Mouse (Mus musculus) splenic B cell, adult 2 months (primary cell): ENCODE data around the gene Zfp866.

Experiments
- DNase-seq: peaks from one replicate; pipeline ENCODE4 v3.0.0-alpha.2; 2011; ENCODE audit warnings: low read depth, low spot score
- H3K27me3 ChIP-seq: 2 replicates; pipeline ENCODE4 v1.6.1; 2012; ENCODE audit warnings: mild to moderate bottlenecking, low read length, moderate library complexity, mixed read lengths; ENCODE audit not compliant: control insufficient read depth, poor library complexity, insufficient read depth, severe bottlenecking
- H3K36me3 ChIP-seq: 2 replicates; pipeline ENCODE4 v1.6.1; 2012; ENCODE audit warnings: mild to moderate bottlenecking, low read length, moderate library complexity, mixed read lengths; ENCODE audit not compliant: control insufficient read depth, poor library complexity, insufficient read depth, severe bottlenecking

Zfp866 gene

DNA sequence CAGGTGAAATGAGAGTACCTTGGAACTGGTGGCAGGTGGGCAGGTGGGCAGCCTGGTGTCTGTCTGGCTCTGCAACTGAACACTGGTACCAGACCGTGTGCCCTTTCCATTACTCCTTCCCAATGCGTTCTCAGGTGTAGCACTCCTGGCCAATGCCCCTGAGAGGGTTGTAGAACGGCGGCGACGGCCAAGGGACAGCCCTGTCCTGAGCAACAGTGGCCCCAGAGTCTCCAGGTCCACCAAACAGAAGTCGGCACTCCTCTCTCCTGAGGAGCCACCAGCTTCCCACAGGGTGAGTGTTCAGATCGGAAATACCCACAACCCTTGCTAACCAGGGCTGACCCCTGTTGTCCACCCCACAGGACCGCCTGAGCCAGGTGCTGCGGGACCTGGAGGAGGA lies 14.1 kb upstream of the Zfp866 start:
- no peak for DNase-seq
- H3K27me3 ChIP-seq = no peaks in the 10 kb centered on the region

GRCm38 (mm10) chr8:69804537-69804936 lies 13.6 kb upstream of the Zfp866 start:
- Histone ChIP-seq H3K36me3 (peaks cover 5% of the 10 kb centered on the region), H3K27me3 (no peaks in the 10 kb centered on the region)
- no peak for DNase-seq

More for the DNA sequence above, 14.1 kb upstream of the Zfp866 start:
- H3K36me3 ChIP-seq = peaks cover 6% of the 10 kb centered on the region

DNA sequence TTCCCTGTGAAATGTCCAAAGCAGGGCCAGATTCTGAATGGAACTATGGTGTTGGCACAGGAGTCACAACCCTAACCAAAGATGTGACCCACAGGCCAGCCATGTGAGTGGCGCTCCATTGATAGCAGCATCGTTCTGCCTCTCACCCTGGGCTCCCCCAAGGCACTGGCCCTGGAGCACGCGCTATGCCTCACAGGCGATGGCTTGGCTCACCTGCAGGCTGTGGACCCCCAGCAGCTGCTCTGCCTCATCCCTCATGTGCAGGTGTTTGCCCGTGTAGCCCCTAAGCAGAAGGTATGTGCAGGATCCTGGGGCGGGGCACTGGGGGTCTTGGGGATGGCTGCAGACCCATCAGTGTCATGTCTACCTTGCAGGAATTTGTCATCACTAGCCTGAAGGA lies 12.4 kb upstream of the Zfp866 start:
- DNase-seq = no peak
- Histone ChIP-seq H3K27me3 (no peaks in the 10 kb centered on the region), H3K36me3 (peaks cover 13% of the 10 kb centered on the region)

- no peaks in the 10 kb centered on the region for H3K27me3 ChIP-seq
- no peak for DNase-seq
- H3K36me3 ChIP-seq = peaks cover 15% of the 10 kb centered on the region
These were observed 11.2 kb upstream of the Zfp866 start for GRCm38 (mm10) chr8:69802216-69802615.

- no peak for DNase-seq
- no peaks in the 10 kb centered on the region for H3K27me3 ChIP-seq
- peaks cover 15% of the 10 kb centered on the region for H3K36me3 ChIP-seq
These were observed 10.8 kb upstream of the Zfp866 start for GRCm38 (mm10) chr8:69801796-69802195.

DNA sequence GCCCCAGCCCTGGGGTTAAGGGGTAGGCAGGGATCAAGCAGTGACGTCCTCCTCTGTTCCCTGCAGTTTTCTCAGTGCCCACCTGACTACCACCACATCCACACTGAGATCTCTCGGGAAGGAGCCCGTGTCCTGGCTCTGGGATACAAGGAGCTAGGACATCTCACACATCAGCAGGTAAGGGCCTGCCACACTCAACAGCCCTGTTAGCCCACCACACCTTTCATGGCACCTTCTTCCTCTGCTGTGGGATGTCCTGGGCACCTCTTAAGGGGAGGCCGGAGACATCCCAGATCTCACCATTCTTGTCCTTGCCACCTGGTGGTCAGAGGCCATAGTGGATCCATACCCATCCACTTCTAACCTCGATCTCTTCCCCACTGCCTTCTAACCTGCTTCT lies 9.0 kb upstream of the Zfp866 start:
- Histone ChIP-seq H3K36me3 (peaks cover 14% of the 10 kb centered on the region), H3K27me3 (no peaks in the 10 kb centered on the region)
- no peak for DNase-seq

DNA sequence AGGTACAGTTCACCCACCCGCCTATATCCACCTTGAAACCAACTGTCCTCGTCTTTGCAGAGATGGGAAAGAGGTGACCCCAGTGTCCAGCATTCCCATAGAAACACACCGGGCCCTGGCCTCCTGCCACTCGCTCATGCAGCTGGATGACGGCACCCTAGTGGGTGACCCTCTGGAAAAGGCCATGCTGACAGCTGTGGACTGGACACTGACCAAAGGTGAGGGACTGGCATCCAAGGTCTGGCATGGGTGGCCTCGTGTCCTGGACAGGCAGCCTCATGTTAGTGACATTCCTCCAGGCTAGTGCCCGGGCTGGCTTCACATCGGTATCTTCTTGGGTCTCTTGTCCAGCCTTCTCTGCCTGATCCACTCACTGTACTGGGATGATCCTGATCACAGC lies 8.3 kb upstream of the Zfp866 start:
- peaks cover 14% of the 10 kb centered on the region for H3K36me3 ChIP-seq
- H3K27me3 ChIP-seq = no peaks in the 10 kb centered on the region

GRCm38 (mm10) chr8:69797661-69798060 lies 6.7 kb upstream of the Zfp866 start:
- Histone ChIP-seq H3K27me3 (no peaks in the 10 kb centered on the region), H3K36me3 (peaks cover 14% of the 10 kb centered on the region)
- DNase-seq = no peak

More for the DNA sequence above, 8.3 kb upstream of the Zfp866 start:
- no peak for DNase-seq

DNA sequence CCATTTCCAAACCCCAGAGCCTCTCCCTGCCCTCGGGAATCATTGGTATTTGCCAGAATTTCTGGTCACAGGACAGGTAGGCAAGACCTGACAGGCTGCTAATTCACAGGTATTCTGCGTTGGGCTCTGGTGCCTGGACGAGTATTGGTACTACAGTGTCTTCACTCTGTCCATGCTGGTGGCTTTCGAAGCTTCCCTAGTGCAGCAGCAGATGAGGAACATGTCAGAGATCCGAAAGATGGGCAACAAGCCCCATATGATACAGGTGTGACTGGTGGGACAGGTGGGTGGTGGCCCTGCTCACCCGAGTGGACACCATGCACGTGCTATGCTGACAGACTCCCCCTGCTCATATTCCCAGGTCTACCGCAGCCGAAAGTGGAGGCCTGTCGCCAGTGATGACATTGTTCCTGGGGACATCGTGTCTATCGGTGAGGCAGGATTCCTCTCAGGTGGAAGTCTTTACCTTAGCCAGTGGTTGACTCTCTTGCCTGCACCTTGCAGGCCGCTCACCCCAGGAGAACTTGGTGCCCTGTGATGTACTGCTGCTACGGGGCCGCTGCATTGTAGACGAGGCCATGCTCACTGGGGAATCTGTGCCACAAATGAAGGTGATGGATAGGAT lies 5.9 kb upstream of the Zfp866 start:
- Histone ChIP-seq H3K36me3 (peaks cover 14% of the 10 kb centered on the region), H3K27me3 (no peaks in the 10 kb centered on the region)
- DNase-seq = no peak

- Histone ChIP-seq H3K27me3 (no peaks in the 10 kb centered on the region), H3K36me3 (peaks cover 12% of the 10 kb centered on the region)
- DNase-seq = no peak
These were observed 3.9 kb upstream of the Zfp866 start for GRCm38 (mm10) chr8:69794901-69795300.

- Histone ChIP-seq H3K36me3 (peaks cover 8% of the 10 kb centered on the region), H3K27me3 (no peaks in the 10 kb centered on the region)
- no peak for DNase-seq
These were observed 3.1 kb upstream of the Zfp866 start for GRCm38 (mm10) chr8:69794096-69794495.

- Histone ChIP-seq H3K27me3 (no peaks in the 10 kb centered on the region), H3K36me3 (peaks cover 6% of the 10 kb centered on the region)
- no peak for DNase-seq
These were observed 2.7 kb upstream of the Zfp866 start for GRCm38 (mm10) chr8:69793666-69794065.

DNA sequence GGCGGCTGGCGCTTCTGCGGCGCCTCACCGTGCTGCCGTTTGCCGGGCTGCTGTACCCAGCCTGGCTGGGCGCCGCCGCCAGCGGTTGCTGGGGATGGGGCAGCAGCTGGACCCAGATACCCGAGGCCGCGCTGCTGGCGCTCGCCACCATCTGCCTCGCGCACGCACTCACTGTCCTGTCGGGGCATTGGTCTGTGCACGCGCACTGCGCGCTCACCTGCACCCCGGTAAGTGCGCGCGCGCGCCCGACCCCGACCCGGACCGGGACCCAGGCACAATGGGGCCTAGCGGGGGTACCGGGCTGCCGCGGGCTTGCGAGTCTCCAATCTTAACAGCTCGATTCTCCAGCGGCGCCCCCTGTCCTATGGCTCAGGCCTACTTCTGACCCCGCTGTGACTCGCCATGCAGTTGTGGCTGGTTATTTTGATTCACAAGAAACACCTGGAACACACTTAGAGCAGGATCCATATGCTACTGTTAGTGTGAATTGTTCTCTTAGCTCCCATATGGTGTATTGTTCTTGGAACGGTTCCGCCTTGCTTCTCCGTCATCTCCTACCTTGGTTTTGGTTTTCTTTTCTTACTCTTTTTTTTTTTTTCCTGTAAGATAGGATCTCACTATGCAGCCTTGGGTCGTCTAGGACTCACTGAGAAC lies 564 bp upstream of the Zfp866 start:
- peaks cover 3% of the 10 kb centered on the region for H3K36me3 ChIP-seq
- H3K27me3 ChIP-seq = no peaks in the 10 kb centered on the region
- DNase-seq = peak; percentile 40

- peak; percentile 16 for DNase-seq
- Histone ChIP-seq H3K36me3 (peaks cover 1% of the 10 kb centered on the region; the same call in 1 of the 2 replicates), H3K27me3 (no peaks in the 10 kb centered on the region)
These were observed 614 bp downstream of the Zfp866 start for GRCm38 (mm10) chr8:69790364-69790763.

GRCm38 (mm10) chr8:69789731-69790130 lies 1.2 kb downstream of the Zfp866 start:
- H3K27me3 ChIP-seq = no peaks in the 10 kb centered on the region
- H3K36me3 ChIP-seq = peaks cover 1% of the 10 kb centered on the region; the same call in 1 of the 2 replicates
- DNase-seq = no peak
